Mouse (Mus musculus): ENCODE data around the gene Zdhhc14. TPM values are rescaled to one million over a fixed set of nuclear protein-coding genes. Genes with fewer than 3 reads are reported as not detected.

Gene Zdhhc14
- 2.0 TPM for polyA plus RNA-seq (2014; fragmentation: Illumina TruSeq; extraction: RNeasy Lipid Tissue Mini Kit (QIAGEN cat#74804); ENCODE audit: low read depth, low replicate concordance)

DNA sequence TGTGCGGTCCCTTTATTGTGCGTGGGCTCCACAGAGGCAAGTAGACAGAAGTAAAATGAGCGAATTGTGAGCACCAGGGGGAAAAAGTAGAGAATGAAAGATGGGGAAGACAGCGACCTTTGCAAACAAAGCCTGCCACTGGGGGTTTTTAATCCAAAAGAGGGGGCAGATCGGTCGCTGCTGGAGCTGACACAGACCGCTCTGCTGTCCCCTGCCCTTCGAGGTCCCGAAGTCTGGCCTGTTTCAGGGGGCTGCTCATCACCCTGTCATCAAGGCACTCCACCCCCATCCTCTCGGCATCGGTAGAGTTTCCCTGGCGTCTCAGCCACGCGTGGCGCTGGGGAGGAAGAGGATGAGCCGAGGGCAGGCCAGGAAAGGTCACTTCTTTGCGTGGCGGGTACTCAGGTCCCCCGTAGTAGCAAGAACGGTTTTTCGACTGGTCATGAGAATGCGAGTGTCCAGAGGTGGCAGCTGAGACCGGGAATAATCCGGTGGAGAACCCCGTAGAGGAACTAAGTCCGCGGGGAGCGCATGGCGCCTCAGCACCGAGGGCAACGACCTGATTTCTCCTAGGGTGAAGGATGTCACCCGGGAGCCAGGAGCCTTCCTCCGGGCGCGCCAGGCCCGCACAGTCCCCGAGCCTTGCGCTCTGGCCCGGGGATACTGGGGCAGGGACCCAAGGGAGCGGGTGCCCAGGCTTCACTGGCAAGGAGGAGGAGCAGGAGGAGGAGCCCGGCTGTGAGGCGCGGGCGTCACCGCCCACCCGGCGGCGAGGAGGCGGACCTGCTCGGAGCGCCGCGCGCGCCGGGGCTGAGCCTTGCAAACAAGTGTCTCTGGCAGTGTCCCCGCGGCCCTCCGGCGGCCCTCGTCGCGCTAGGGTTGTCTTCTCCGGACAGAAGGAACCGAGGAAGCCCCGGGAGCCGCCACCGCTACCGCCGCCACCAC, at the start of gene Zdhhc14:
Gene Zdhhc14, plus strand, starts transcription at position 757 of the 945 bp plus-strand sequence.

Other genes starting within 250 kb of the Zdhhc14 start
- gene Ldhal6b, start 73.8 kb upstream of the Zdhhc14 start, polyA plus RNA-seq (2014; fragmentation: Illumina TruSeq; extraction: RNeasy Lipid Tissue Mini Kit (QIAGEN cat#74804); ENCODE audit: low read depth, low replicate concordance) = not detected
- 24.7 TPM for gene Tmem242, start 52.3 kb upstream of the Zdhhc14 start, polyA plus RNA-seq (2014; fragmentation: Illumina TruSeq; extraction: RNeasy Lipid Tissue Mini Kit (QIAGEN cat#74804); ENCODE audit: low read depth, low replicate concordance)